Mouse (Mus musculus) heart, adult 2 months (tissue): Measurements from ENCODE around the gene Prdm12. TPM values are rescaled to one million over a fixed set of nuclear protein-coding genes. Genes with fewer than 3 reads are reported as not detected.

ENCODE experiments used
- DNase-seq, 2 experiments: peaks; one replicate each; pipeline ENCODE4 v3.0.0; 2021
- H3K27ac ChIP-seq: fragments of 200-600 bp; 2 replicates; pipeline ENCODE4 v1.8.1; 2022
- H3K27me3 ChIP-seq: fragments of 200-500 bp; 2 replicates; pipeline ENCODE4 v1.6.1; 2012; ENCODE audit warnings: mild to moderate bottlenecking, low read length, inconsistent platforms, mixed read lengths; ENCODE audit not compliant: control insufficient read depth, insufficient read depth
- H3K36me3 ChIP-seq: fragments of 200-500 bp; 2 replicates; pipeline ENCODE4 v1.6.1; 2012; ENCODE audit warnings: low read length, inconsistent platforms; ENCODE audit not compliant: control insufficient read depth, insufficient read depth
- H3K4me1 ChIP-seq: fragments of 200-500 bp; 2 replicates; pipeline ENCODE4 v1.6.1; 2011; ENCODE audit warnings: low read length; ENCODE audit not compliant: control insufficient read depth, insufficient read depth
- H3K4me3 ChIP-seq: fragments of 200-600 bp; 2 replicates; pipeline ENCODE4 v1.8.1; 2022
- H3K79me2 ChIP-seq: fragments of 200-500 bp; replicated peaks from 2 replicates; pipeline ENCODE4 v1.6.1; 2012; ENCODE audit warnings: mild to moderate bottlenecking, inconsistent platforms, low read length, moderate library complexity, mixed read lengths; ENCODE audit not compliant: control insufficient read depth, insufficient read depth
- H3K9ac ChIP-seq: fragments of 200-500 bp; 2 replicates; pipeline ENCODE4 v1.6.1; 2012; ENCODE audit warnings: low read depth, mild to moderate bottlenecking, control low read depth, inconsistent platforms, low read length, mixed read lengths
- CTCF ChIP-seq: fragments of 200-600 bp; IDR thresholded peaks from 2 replicates; pipeline ENCODE4 v1.8.1; 2022; ENCODE audit warnings: antibody characterized with exemption, mild to moderate bottlenecking, moderate library complexity
- EP300 ChIP-seq: fragments of 200-500 bp; IDR thresholded peaks from 2 replicates; pipeline ENCODE4 v1.6.1; 2011; ENCODE audit warnings: low read depth, low read length, control low read depth; ENCODE audit not compliant: insufficient read depth
- POLR2A ChIP-seq: fragments of 200-500 bp; IDR thresholded peaks from 2 replicates; pipeline ENCODE4 v1.6.1; 2011; ENCODE audit warnings: mild to moderate bottlenecking, low read depth, low read length, control low read depth; ENCODE audit not compliant: insufficient read depth
- WGBS: fragments of 180-500 bp; shearing (Covaris S2); methylation state at CpG from one replicate; pipeline ENCODE4 v1.1.7; 2018; 5-methylcytosine and 5-hydroxymethylcytosine counted together
- intact Hi-C: fragments of 180-260 bp; cut with DNase I; formaldehyde crosslinking; loops from one replicate; pipeline ENCODE4 v1.15.1; 2025
- polyA plus RNA-seq: library from polyadenylated mRNA; depleted of rRNA; stranded (reverse); fragments of >200 nt; gene quantifications from 2 replicates; pipeline ENCODE4 v1.2.3, GENCODE M21; 2012
- total RNA-seq, 2 experiments: library from RNA; stranded (reverse); gene quantifications; 2 replicates each; pipeline ENCODE4 v1.2.3; 2021

The Prdm12 gene
- total and polyA plus RNA-seq, 3 experiments = not detected

DNA sequence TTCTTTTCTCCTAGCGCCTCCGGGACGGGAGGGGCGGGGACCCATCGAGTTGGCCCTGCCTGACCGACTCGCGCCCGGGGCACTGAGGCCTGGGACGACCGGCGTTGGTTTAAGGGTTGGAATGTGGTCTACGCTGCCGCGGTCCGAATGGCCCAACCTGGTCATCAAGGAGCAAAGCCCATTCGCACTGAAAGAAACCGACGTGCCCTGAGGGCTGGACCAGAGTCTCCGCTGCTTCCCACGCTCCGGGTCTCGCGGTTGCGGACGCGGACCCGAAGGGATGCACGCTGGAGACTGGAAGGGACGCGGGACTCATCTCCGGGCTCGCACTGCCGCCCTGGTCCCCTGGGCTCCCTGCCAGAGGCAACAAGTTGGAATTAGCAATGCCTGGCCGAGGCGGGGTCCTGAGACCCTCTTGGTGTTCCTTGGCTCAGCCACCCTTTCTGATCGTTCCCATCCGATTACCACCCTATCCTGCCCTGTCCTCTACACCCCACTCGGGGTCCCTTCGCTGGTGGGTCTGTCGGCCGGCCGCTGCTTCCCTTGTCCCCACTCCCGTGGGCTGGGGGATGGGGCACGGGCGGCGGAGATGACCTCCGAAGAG, 3.6 kb upstream of the Prdm12 start:
- WGBS = 2% methylated on average over 48 of the region's 48 CpGs
- H3K9ac ChIP-seq = no peak overlapping the region
- H3K4me3 ChIP-seq = no peak overlapping the region
- H3K79me2 ChIP-seq = no peaks in the 10 kb centered on the region
- no peak for DNase-seq
- intact Hi-C loops = no loop called here
- TF ChIP-seq EP300 = no peak
- no peak for TF ChIP-seq POLR2A
- no peak for TF ChIP-seq CTCF
- H3K36me3 ChIP-seq = no peaks in the 10 kb centered on the region
- H3K27me3 ChIP-seq = peaks cover 52% of the 10 kb centered on the region
- H3K4me1 ChIP-seq = no peaks in the 10 kb centered on the region
- no peak overlapping the region for H3K27ac ChIP-seq

GRCm38 (mm10) chr2:31636742-31637141, 3.1 kb upstream of the Prdm12 start:
- H3K4me3 ChIP-seq = no peak overlapping the region
- H3K9ac ChIP-seq = no peak overlapping the region
- H3K27ac ChIP-seq = no peak overlapping the region
- no peak for DNase-seq
- intact Hi-C loops = no loop called here
- no peaks in the 10 kb centered on the region for H3K79me2 ChIP-seq
- no peak for TF ChIP-seq EP300
- no peak for TF ChIP-seq POLR2A
- TF ChIP-seq CTCF = no peak
- H3K4me1 ChIP-seq = no peaks in the 10 kb centered on the region
- 1% methylated on average over 35 of the region's 35 CpGs for WGBS
- H3K36me3 ChIP-seq = no peaks in the 10 kb centered on the region
- H3K27me3 ChIP-seq = peaks cover 52% of the 10 kb centered on the region

- no peak overlapping the region for H3K27ac ChIP-seq
- peaks cover 54% of the 10 kb centered on the region for H3K27me3 ChIP-seq
- WGBS = 2% methylated on average over 12 of the region's 12 CpGs
- H3K36me3 ChIP-seq = no peaks in the 10 kb centered on the region
- DNase-seq = no peak
- H3K4me1 ChIP-seq = no peaks in the 10 kb centered on the region
- no peak for TF ChIP-seq EP300
- no peak overlapping the region for H3K4me3 ChIP-seq
- intact Hi-C loops = no loop called here
- H3K79me2 ChIP-seq = no peaks in the 10 kb centered on the region
- no peak overlapping the region for H3K9ac ChIP-seq
These were observed 2.5 kb upstream of the Prdm12 start for GRCm38 (mm10) chr2:31637311-31637710.

DNA sequence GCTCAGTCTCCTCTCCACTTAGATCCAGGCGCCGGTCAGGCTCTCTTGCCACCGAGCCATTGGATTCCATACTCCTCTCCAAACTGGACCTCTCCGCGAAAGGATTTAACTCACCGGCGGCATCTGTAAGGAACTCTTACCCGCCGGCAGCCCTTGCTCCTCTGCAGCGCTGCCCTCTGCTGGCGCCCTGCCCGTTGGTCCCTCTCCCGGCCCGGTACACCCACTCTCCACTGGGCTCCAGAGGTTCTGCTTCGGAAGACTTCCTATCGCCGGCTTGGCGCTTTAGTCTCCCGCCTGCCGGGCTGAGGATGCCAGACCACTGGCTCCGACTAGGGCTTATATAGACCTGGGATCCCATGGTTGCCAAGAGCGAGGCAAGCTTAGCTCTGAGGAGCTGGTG, 2.0 kb upstream of the Prdm12 start:
- Histone ChIP-seq H3K4me3 (no peak overlapping the region), H3K27me3 (peaks cover 53% of the 10 kb centered on the region), H3K9ac (no peak overlapping the region), H3K4me1 (no peaks in the 10 kb centered on the region), H3K36me3 (no peaks in the 10 kb centered on the region), H3K27ac (no peak overlapping the region), H3K79me2 (no peaks in the 10 kb centered on the region)
- 2% methylated on average over 22 of the region's 22 CpGs for WGBS
- no peak for TF ChIP-seq EP300
- TF ChIP-seq CTCF = 0 out of 2 replicates have a peak, but pooled peaks have one; percentile 13
- peak in 1 of 2 experiments; percentile 50 for DNase-seq
- intact Hi-C loops = no loop called here

GRCm38 (mm10) chr2:31638581-31639465, 1.0 kb upstream of the Prdm12 start:
- Histone ChIP-seq H3K79me2 (no peaks in the 10 kb centered on the region), H3K4me3 (no peak overlapping the region), H3K27ac (no peak overlapping the region), H3K36me3 (no peaks in the 10 kb centered on the region), H3K4me1 (no peaks in the 10 kb centered on the region), H3K9ac (no peak overlapping the region), H3K27me3 (peaks cover 53% of the 10 kb centered on the region)
- intact Hi-C loops = no loop called here
- WGBS = 2% methylated on average over 29 of the region's 34 CpGs
- DNase-seq = no peak
- no peak for TF ChIP-seq CTCF

- no peak overlapping the region for H3K27ac ChIP-seq
- no peaks in the 10 kb centered on the region for H3K4me1 ChIP-seq
- WGBS = 3% methylated on average over 10 of the region's 13 CpGs
- no peaks in the 10 kb centered on the region for H3K36me3 ChIP-seq
- H3K4me3 ChIP-seq = no peak overlapping the region
- H3K9ac ChIP-seq = no peak overlapping the region
- peaks cover 51% of the 10 kb centered on the region for H3K27me3 ChIP-seq
- intact Hi-C loops = no loop called here
- DNase-seq = no peak
- no peak for TF ChIP-seq POLR2A
- TF ChIP-seq EP300 = no peak
- no peak for TF ChIP-seq CTCF
- no peaks in the 10 kb centered on the region for H3K79me2 ChIP-seq
These were observed 424 bp upstream of the Prdm12 start for GRCm38 (mm10) chr2:31639466-31639760.
